Mouse (Mus musculus) small intestine, adult 2 months (tissue): ENCODE measurements at regions not wholly inside any gene's neighbourhood (a gene's known extent, or its start where the extent isn't known, plus 50 kb on each side); places are given as distances from the start of the nearest gene placed in this dataset.

Experiments
- H3K27ac ChIP-seq: fragments of 200-500 bp; 2 replicates; pipeline ENCODE4 v1.5.1; 2012; ENCODE audit warnings: low read depth, low read length, control low read depth, inconsistent platforms; ENCODE audit not compliant: insufficient read depth
- H3K27me3 ChIP-seq: fragments of 200-500 bp; 2 replicates; pipeline ENCODE4 v1.6.1; 2012; ENCODE audit warnings: mild to moderate bottlenecking, moderate library complexity, low read length, inconsistent platforms; ENCODE audit not compliant: control insufficient read depth, insufficient read depth
- H3K36me3 ChIP-seq: fragments of 200-500 bp; 2 replicates; pipeline ENCODE4 v1.6.1; 2012; ENCODE audit warnings: mild to moderate bottlenecking, low read length, control low read depth, inconsistent platforms; ENCODE audit not compliant: control insufficient read depth, insufficient read depth
- H3K4me1 ChIP-seq: fragments of 200-500 bp; 2 replicates; pipeline ENCODE4 v1.6.1; 2012; ENCODE audit warnings: low read length, inconsistent platforms, mixed read lengths; ENCODE audit not compliant: control insufficient read depth, insufficient read depth, insufficient read length
- H3K4me3 ChIP-seq: fragments of 200-500 bp; 2 replicates; pipeline ENCODE4 v1.5.1; 2012; ENCODE audit warnings: low read depth, mild to moderate bottlenecking, control low read depth, inconsistent platforms, low read length, moderate library complexity
- CTCF ChIP-seq: fragments of 200-500 bp; IDR thresholded peaks from 2 replicates; pipeline ENCODE4 v1.5.1; 2012; ENCODE audit warnings: low read depth, mild to moderate bottlenecking, control low read depth, inconsistent platforms, low read length, moderate library complexity, mixed read lengths; ENCODE audit not compliant: insufficient replicate concordance, insufficient read length; ENCODE audit errors: extremely low read depth
- POLR2A ChIP-seq: fragments of 200-500 bp; IDR thresholded peaks from 2 replicates; pipeline ENCODE4 v1.6.1; 2012; ENCODE audit warnings: low read depth, mild to moderate bottlenecking, control low read depth, inconsistent platforms, low read length, moderate library complexity
- WGBS: fragments of 180-500 bp; shearing (Covaris S2); methylation state at CpG from one replicate; pipeline ENCODE4 v1.1.7; 2018; 5-methylcytosine and 5-hydroxymethylcytosine counted together

DNA sequence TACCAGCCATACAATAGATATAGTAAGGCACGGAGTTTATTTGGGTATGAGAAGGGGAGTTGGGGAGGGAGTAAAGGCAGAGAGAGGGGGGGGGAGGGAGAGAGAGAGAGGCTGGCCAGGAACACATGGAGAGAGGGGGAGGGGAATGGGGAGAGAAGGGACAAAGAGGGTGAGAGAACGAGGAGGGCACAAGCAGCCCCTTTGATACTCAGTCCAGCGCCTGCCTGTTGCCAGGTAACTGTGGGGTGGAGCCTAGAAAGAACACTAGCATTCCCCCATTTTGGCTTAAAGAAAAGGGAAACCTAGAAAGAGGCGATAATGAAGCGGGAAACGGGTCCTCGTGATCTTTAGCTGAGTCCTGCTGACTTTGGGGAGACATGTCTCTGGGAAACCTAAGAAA, 110.6 kb upstream of the Spred2 start:
- 74% methylated on average over 7 of the region's 7 CpGs for WGBS
- Histone ChIP-seq H3K27ac (no peak overlapping the region), H3K4me3 (no peak overlapping the region), H3K4me1 (no peaks in the 10 kb centered on the region), H3K27me3 (no peaks in the 10 kb centered on the region), H3K36me3 (no peaks in the 10 kb centered on the region)
- TF ChIP-seq CTCF (no peak), POLR2A (no peak)

DNA sequence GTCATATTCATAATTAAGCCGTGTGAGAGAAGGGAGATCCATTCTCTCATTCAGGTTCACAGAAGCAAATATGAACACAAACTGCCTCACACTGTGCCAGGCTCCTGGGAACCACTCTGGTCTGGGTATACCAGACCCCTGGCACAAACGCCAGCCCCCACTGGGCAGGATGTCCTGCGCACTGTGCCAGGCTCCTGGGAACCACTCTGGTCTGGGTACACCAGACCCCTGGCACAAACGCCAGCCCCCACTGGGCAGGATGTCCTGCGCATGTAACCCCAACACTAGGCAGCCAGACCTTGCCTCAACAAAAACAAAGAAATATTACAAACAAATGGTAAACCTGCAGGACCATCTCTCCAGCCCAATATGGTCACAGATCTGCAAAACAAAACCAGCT, 101.2 kb upstream of the Spred2 start:
- WGBS, result 77% methylated on average over 5 of the region's 5 CpGs
- H3K27me3 ChIP-seq, result no peaks in the 10 kb centered on the region
- no peaks in the 10 kb centered on the region for H3K4me1 ChIP-seq
- TF ChIP-seq POLR2A (no peak), CTCF (no peak)
- no peak overlapping the region for H3K27ac ChIP-seq
- no peak overlapping the region for H3K4me3 ChIP-seq
- no peaks in the 10 kb centered on the region for H3K36me3 ChIP-seq

DNA sequence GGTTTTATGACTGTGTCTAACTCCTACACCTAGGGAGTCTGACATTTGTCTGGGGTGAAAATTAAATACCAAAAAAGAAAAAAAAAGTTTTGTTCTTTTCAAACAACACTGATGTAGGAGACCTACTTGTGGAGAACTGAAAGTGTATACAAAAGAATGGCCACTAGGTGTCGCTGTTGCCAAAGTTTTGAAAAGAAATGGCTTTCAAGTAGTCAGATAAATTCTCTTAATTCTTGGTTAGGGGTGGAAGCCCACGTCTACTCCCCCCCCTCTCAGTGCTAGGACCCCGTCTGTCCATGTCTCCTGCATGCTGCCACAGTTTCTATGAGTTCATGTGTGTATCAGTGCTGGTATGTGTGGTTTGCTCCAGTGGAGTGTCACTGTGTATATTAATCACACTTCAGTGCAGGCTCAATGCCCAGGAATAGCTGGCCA, 100.7 kb upstream of the Spred2 start:
- H3K27me3 ChIP-seq, result no peaks in the 10 kb centered on the region
- no peak overlapping the region for H3K27ac ChIP-seq
- WGBS, result 0% methylated on average over 3 of the region's 3 CpGs
- no peaks in the 10 kb centered on the region for H3K36me3 ChIP-seq
- TF ChIP-seq CTCF, result peak; percentile 60
- TF ChIP-seq POLR2A, result no peak
- no peak overlapping the region for H3K4me3 ChIP-seq
- no peaks in the 10 kb centered on the region for H3K4me1 ChIP-seq

DNA sequence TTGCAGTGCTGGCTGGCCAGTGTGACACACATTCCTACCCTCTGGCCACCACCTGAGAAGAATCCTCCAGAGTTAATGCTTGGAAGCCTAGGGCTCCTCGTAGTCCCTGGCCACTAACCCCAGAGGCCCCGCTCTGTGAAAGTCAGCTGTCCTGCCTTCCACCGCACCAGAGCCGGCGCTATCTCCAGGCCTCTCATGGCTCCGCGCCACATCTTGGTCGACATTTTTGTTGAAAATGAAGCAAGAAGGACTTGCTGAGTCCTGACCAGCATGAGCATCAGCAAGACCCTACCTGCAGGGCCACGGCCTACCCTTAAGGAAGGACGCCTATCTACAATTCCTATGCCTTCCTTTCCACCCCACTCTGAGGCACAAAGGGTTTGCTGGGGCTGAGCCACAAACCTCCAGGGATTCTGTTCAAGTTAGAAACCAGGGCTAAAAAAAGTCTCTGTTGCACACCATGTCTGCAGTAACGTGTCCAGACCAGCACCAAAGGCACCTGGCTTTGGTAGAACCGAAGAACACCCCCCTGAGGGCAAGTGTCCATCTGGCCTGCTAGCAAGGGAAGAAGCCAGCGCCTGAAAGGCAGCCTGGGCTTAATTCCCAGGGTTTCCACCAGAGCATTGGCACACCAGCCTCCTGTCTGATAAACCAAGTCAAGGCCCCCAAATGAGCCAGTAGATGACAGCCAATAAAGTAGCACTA, 97.5 kb upstream of the Spred2 start:
- no peaks in the 10 kb centered on the region for H3K36me3 ChIP-seq
- no peak overlapping the region for H3K27ac ChIP-seq
- no peaks in the 10 kb centered on the region for H3K4me1 ChIP-seq
- H3K27me3 ChIP-seq, result no peaks in the 10 kb centered on the region
- no peak overlapping the region for H3K4me3 ChIP-seq
- 91% methylated on average over 13 of the region's 13 CpGs for WGBS
- TF ChIP-seq POLR2A (no peak), CTCF (no peak)

DNA sequence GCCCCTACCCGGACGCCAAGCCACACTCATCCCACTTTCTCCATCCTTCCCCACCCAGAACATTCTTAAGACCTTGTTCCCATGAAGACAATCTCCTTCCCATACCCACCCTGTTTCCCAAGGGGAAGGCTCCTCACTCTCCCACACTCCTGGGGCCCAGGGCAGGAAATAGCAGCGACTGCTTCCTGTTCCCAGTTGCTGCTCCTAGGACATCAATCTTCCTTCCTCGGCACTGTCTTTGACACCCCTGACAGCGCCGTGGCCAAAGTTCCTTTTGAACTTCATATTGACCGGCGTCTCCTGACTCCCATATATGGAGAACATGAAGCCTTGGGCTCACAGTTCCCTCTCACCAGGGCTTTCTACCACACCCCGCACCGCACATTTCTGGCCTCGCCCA, 96.2 kb upstream of the Spred2 start:
- 61% methylated on average over 11 of the region's 11 CpGs for WGBS
- H3K36me3 ChIP-seq, result no peaks in the 10 kb centered on the region

DNA sequence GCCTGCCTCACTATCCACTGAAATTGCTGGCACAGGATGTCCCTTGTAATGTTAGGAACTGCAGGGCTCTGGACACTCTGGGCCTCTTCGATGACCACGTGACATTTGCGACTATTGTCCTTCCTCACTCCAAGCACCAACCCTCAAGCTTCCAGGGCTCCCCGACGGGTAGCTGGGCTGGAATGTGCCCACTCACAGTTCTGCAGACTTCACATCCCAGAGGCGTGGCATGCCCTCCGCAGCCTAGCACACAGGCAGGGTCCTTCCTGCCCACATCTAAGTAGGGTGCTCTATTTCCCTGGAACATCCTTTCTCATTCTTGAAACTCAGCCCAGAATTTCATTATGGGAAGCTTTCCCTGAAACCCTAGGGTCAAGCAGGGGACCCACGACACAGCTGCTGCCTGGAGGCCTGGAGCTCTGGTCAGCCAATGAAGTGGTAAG, 95.2 kb upstream of the Spred2 start:
- H3K27me3 ChIP-seq, result no peaks in the 10 kb centered on the region
- H3K36me3 ChIP-seq, result no peaks in the 10 kb centered on the region
- no peak overlapping the region for H3K27ac ChIP-seq
- TF ChIP-seq POLR2A (no peak), CTCF (no peak)
- no peak overlapping the region for H3K4me3 ChIP-seq
- H3K4me1 ChIP-seq, result no peaks in the 10 kb centered on the region
- 72% methylated on average over 8 of the region's 8 CpGs for WGBS

More for the DNA sequence above, 96.2 kb upstream of the Spred2 start:
- H3K27me3 ChIP-seq, result no peaks in the 10 kb centered on the region
- H3K27ac ChIP-seq, result no peak overlapping the region
- H3K4me1 ChIP-seq, result no peaks in the 10 kb centered on the region
- no peak for TF ChIP-seq POLR2A
- TF ChIP-seq CTCF, result no peak
- H3K4me3 ChIP-seq, result no peak overlapping the region

DNA sequence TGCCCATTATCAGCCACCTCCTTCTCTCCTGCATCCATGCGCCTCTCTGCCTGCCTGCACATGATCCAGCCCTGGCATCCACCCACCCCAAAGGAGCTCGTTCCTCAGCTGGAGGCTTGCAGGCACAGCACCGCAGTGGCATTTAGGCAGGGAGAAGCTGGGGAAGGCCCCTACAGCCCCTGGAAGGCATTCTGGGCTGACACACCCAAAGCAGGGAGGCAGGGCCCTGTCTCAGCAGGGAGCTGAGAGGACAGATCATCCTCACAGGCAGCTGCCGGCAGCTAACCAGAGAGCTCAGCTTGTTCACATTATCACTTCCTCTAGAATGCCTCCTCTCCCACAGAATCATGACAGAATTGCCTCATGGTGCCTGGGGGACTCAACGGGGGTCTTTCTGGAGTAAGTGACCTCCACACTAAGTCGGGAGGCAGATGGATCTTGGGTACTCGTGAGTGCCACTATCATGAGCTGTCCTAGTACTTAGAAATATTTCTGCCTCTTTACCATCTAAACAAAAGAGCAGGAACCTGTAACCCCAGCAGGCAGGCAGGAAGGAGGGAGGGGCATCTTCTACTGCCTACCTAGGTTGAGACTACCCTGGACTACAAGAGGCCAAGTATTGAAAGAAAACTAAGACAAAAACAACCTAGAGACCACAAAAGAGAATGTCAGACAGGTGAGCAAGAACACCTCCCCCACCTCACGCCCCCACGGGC, 94.5 kb upstream of the Spred2 start:
- Histone ChIP-seq H3K36me3 (no peaks in the 10 kb centered on the region), H3K27me3 (no peaks in the 10 kb centered on the region), H3K4me3 (no peak overlapping the region), H3K27ac (no peak overlapping the region), H3K4me1 (no peaks in the 10 kb centered on the region)
- 55% methylated on average over 9 of the region's 9 CpGs for WGBS
- TF ChIP-seq POLR2A (no peak), CTCF (no peak)
